Mouse (Mus musculus) neural tube, embryonic 15.5 days (tissue): ENCODE results near the gene Ppp1r12b. TPM values are rescaled to one million over a fixed set of nuclear protein-coding genes. Genes with fewer than 3 reads are reported as not detected.

Experiments used
- ATAC-seq: fragments of 200-750 bp; cut with Nextera tagmentation; 2 replicates; pipeline ENCODE4 v1.8.0; 2017; ENCODE audit warnings: mild to moderate bottlenecking, moderate TSS enrichment, moderate library complexity; ENCODE audit not compliant: low FRiP score
- H3K27ac ChIP-seq: fragments of 300-500 bp; sonication (generic); replicated peaks from 2 replicates; pipeline ENCODE4 v1.5.1; 2015; ENCODE audit warnings: mild to moderate bottlenecking, inconsistent platforms
- H3K27me3 ChIP-seq: fragments of 300-500 bp; sonication (generic); replicated peaks from 2 replicates; pipeline ENCODE4 v1.6.1; 2015; ENCODE audit warnings: inconsistent platforms
- H3K36me3 ChIP-seq: fragments of 300-500 bp; sonication (generic); 2 replicates; pipeline ENCODE4 v1.6.1; 2015; ENCODE audit warnings: inconsistent platforms
- H3K4me1 ChIP-seq: fragments of 300-500 bp; sonication (generic); 2 replicates; pipeline ENCODE4 v1.6.1; 2015; ENCODE audit warnings: inconsistent platforms
- H3K4me2 ChIP-seq: fragments of 300-500 bp; sonication (generic); 2 replicates; pipeline ENCODE4 v1.6.1; 2015; ENCODE audit warnings: inconsistent platforms, mild to moderate bottlenecking, moderate library complexity
- H3K4me3 ChIP-seq: fragments of 300-500 bp; sonication (generic); replicated peaks from 2 replicates; pipeline ENCODE4 v1.5.1; 2015; ENCODE audit warnings: mild to moderate bottlenecking, inconsistent platforms
- H3K9ac ChIP-seq: fragments of 300-500 bp; sonication (generic); replicated peaks from 2 replicates; pipeline ENCODE4 v1.6.1; 2015; ENCODE audit warnings: mild to moderate bottlenecking, inconsistent platforms
- H3K9me3 ChIP-seq: fragments of 300-500 bp; sonication (generic); replicated peaks from 2 replicates; pipeline ENCODE4 v1.6.1; 2016; ENCODE audit warnings: inconsistent platforms
- WGBS: fragments of 180-500 bp; shearing (Covaris S2); methylation state at CpG from one replicate; pipeline ENCODE4 v1.1.7; 2015; ENCODE audit warnings: mixed read lengths; 5-methylcytosine and 5-hydroxymethylcytosine counted together
- polyA plus RNA-seq: library from polyadenylated mRNA; unstranded; fragments of >200 nt; fragmentation: Nextera tagmentation; extraction: Ambion mirVana; gene quantifications from 2 replicates; pipeline ENCODE4 v1.2.1, GENCODE M21; 2015

Ppp1r12b gene
- polyA plus RNA-seq, 1 experiment from 2014 or later: 16.3 TPM

DNA sequence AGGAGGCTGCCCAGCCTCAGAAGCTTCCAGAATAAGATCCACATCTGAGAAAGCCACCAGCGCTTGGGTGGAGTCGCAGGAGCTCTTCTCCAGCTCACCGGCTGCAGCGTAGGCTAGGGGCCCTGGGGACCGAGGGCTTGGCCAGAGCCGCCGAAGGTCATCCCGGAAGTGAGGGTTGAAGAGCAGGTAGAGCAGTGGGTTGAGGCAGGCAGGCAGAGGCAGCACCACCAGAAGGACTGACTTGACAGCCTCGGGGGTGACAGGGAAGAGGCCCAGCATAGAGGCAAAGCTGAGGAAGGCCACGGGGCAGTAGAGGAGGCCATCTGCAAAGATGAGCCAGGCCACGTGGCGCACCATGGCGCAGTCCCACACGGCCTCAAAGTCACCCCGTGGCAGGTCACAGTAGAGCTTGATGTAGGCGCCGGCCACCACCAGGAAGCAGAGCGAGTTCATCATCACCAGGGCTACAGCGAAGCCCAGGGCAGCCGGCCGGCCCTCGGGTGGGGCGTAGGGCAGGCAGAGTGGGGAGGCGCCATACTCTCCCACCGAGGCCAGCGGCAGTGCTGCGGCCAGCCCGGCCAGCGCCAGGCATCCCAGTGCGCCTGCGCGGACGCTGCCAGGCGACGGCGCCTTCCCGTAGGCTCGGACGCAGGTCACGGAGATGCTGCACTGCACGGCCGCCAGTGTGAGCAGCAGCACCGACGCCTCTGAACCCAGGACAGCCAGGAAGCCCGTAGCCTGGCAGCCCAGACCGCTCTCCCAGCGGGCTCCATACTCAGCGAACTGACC, 31.6 kb upstream of the Ppp1r12b start:
- ATAC-seq: peak; percentile 82
- Histone ChIP-seq H3K4me2 (peak overlapping the region; percentile 67), H3K36me3 (no peaks in the 10 kb centered on the region), H3K27ac (0 out of 2 replicates have a peak overlapping the region, but pooled peaks have one; percentile 3), H3K27me3 (peaks cover 10% of the 10 kb centered on the region), H3K4me1 (peaks cover 9% of the 10 kb centered on the region; the same call in 1 of the 2 replicates), H3K9ac (peak overlapping the region; percentile 43), H3K4me3 (peak overlapping the region; percentile 43), H3K9me3 (no peaks in the 10 kb centered on the region)
- 28% methylated on average over 48 of the region's 48 CpGs for WGBS

- Histone ChIP-seq H3K9me3 (no peaks in the 10 kb centered on the region), H3K4me3 (no peak overlapping the region), H3K4me2 (no peak overlapping the region), H3K27ac (no peak overlapping the region), H3K9ac (no peak overlapping the region), H3K27me3 (no peaks in the 10 kb centered on the region), H3K4me1 (no peaks in the 10 kb centered on the region), H3K36me3 (no peaks in the 10 kb centered on the region; the same call in 1 of the 2 replicates)
- ATAC-seq: no peak
- WGBS: 73% methylated on average over 1 of the region's 1 CpGs
These were observed 17.2 kb upstream of the Ppp1r12b start for GRCm38 (mm10) chr1:134972920-134973319.

GRCm38 (mm10) chr1:134965430-134965829, 9.7 kb upstream of the Ppp1r12b start:
- no peaks in the 10 kb centered on the region for H3K27me3 ChIP-seq
- no peak overlapping the region for H3K9ac ChIP-seq
- H3K36me3 ChIP-seq: no peaks in the 10 kb centered on the region; the same call in 1 of the 2 replicates
- H3K9me3 ChIP-seq: no peaks in the 10 kb centered on the region
- no peak overlapping the region for H3K4me3 ChIP-seq
- no peak overlapping the region for H3K4me2 ChIP-seq
- no peak overlapping the region for H3K27ac ChIP-seq
- WGBS: 90% methylated on average over 2 of the region's 2 CpGs
- no peak for ATAC-seq
- peaks cover 13% of the 10 kb centered on the region for H3K4me1 ChIP-seq

DNA sequence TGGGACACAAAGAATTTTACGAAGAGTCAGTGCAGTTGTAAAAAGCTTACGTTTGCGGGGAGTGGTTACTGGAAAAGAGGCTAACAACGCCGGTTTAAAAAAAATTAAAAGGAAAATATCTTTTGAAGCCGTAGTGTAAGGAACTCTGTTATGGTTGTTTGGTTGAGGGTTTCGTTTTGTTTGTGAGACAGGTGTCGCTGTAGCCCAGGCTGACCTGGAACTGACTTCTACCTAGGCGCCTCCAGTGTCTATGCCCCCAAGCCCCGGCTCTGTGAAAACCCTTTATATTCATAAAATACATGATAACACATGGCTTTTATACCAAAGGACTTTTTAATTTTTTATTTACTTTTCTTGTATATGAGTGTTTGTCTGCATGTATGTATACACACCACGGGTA, 7.1 kb upstream of the Ppp1r12b start:
- Histone ChIP-seq H3K27ac (no peak overlapping the region), H3K4me2 (peak overlapping the region; percentile 77), H3K4me3 (peak overlapping the region; percentile 83), H3K27me3 (no peaks in the 10 kb centered on the region), H3K4me1 (peaks cover 13% of the 10 kb centered on the region), H3K36me3 (no peaks in the 10 kb centered on the region), H3K9ac (peak overlapping the region; percentile 67), H3K9me3 (no peaks in the 10 kb centered on the region)
- WGBS: 3% methylated on average over 11 of the region's 11 CpGs
- ATAC-seq: peak; percentile 77

DNA sequence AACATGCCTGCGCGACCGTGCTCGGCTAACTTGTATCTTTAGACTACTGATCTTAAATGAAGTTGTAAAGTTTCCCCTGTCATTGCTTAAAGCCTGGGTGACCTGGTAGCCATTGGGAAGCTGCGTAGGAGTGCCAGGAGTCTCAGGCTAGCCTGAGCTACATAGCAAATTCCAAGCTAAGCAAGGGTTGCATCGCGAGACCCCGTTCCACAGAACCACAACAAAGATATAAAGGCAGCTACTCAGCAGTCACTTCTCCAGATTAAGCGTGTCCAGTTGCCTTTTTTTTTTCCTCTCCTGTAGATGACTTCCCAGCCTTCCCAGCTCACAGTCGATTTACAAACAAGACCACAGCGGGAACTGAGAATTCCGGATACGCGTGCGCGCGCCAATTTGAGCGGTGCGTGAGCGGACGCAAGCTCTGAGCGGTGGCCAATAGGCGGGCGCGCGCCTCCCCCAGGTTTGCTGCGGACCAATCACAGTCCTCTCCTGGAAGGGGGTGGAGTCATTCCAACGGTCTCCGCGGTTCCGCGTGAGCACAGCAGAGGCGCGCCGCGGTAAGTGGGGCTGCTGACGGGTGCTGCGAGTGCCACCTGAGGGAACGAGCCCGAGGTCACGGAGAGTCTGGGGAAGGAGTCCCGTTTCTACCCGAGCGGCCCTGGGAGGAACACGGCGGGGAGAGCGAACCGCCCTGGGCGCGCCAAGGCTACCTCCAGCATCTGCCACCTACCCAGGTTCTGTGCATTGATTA, 6.5 kb upstream of the Ppp1r12b start, which contains the start of gene Ube2t:
Gene Ube2t (plus strand): TSS at position 513 of the 751 bp plus-strand sequence.
- no peak within 1 kb of the TSS for H3K27ac ChIP-seq
- H3K9me3 ChIP-seq: no peaks in the 10 kb centered on the region
- H3K27me3 ChIP-seq: no peaks in the 10 kb centered on the region
- peaks cover 13% of the 10 kb centered on the region for H3K4me1 ChIP-seq
- peak within 1 kb of the TSS; percentile 83 for H3K4me3 ChIP-seq
- WGBS: 2% methylated on average over 50 of the region's 50 CpGs
- peak; percentile 100 for ATAC-seq
- H3K36me3 ChIP-seq: no peaks in the 10 kb centered on the region
- peak within 1 kb of the TSS; percentile 77 for H3K4me2 ChIP-seq
- H3K9ac ChIP-seq: peak within 1 kb of the TSS; percentile 67

DNA sequence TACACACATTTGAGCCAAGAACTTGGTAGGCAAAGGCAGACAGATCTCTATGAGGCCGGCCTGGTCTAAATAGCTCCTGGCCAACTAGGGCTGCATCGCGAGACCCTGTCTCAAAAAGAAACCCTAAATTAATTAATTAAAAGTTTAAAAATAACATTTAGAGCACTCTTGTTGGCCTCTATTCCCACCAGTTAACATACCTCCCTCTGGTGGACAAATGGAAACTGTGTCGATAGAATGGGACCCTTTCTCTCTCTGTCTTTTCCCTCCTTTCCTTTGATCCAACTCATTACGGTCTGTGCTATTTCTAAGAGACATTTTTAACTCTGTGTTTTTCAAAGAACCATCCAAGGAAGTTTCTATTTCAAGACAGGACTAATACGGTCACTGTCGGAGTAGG, 4.9 kb upstream of the Ppp1r12b start:
- Histone ChIP-seq H3K27me3 (no peaks in the 10 kb centered on the region), H3K36me3 (no peaks in the 10 kb centered on the region), H3K4me3 (no peak overlapping the region), H3K9me3 (no peaks in the 10 kb centered on the region), H3K4me1 (peaks cover 13% of the 10 kb centered on the region), H3K4me2 (no peak overlapping the region), H3K9ac (no peak overlapping the region), H3K27ac (no peak overlapping the region)
- no peak for ATAC-seq
- WGBS: 70% methylated on average over 7 of the region's 7 CpGs

GRCm38 (mm10) chr1:134955050-134955636, 599 bp downstream of the Ppp1r12b start:
- Histone ChIP-seq H3K4me3 (peak overlapping the region; percentile 92), H3K9ac (peak overlapping the region; percentile 88), H3K27me3 (no peaks in the 10 kb centered on the region), H3K4me1 (peaks cover 17% of the 10 kb centered on the region), H3K9me3 (no peaks in the 10 kb centered on the region), H3K4me2 (peak overlapping the region; percentile 79), H3K36me3 (no peaks in the 10 kb centered on the region; the same call in 1 of the 2 replicates), H3K27ac (peak overlapping the region; percentile 96)
- 4% methylated on average over 16 of the region's 16 CpGs for WGBS
- ATAC-seq: no peak; the same call in none of the 2 replicates

DNA sequence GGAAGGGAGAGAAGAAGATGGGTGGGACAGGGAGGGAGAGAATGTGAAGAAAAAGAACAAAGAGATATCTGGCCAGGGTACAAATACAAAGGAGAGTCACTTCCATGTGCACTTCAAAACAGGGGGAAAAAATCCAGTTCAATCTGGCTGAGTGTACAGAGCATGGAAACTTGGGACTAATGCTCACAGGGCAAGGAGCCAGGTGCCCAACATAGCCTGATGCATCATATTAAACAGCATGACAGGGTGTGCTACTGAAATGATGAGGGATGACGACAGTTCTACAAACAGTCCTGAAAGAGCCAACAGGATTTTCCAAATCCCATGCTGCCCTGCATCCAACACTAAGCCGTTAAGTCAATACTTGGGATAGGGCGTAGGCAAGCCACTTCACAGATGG, 5.8 kb downstream of the Ppp1r12b start:
- 87% methylated on average over 3 of the region's 3 CpGs for WGBS
- no peak overlapping the region for H3K4me2 ChIP-seq
- H3K36me3 ChIP-seq: no peaks in the 10 kb centered on the region; the same call in 1 of the 2 replicates
- no peak for ATAC-seq
- H3K4me3 ChIP-seq: no peak overlapping the region
- H3K9me3 ChIP-seq: no peaks in the 10 kb centered on the region
- no peaks in the 10 kb centered on the region for H3K27me3 ChIP-seq
- no peak overlapping the region for H3K27ac ChIP-seq
- peaks cover 14% of the 10 kb centered on the region for H3K4me1 ChIP-seq
- no peak overlapping the region for H3K9ac ChIP-seq

DNA sequence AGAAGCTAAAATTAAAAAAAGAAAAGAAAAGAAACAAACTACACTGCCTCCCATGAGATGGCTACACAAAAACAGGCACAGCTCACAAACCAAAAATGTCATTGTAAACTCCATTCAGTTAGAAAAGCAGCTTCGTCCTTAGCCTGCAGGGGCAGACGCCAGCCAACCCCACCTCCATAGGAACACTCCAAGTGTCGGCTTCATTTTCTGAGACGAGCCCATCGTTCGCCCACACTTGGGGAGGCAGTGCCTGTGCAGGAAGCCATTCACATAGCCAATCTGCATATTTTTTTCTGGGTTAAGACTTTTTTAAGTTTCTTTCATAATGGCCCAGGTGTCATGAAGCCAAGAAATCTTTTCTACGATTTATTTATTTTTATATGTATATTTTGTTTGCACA, 8.2 kb downstream of the Ppp1r12b start:
- Histone ChIP-seq H3K4me3 (no peak overlapping the region), H3K9me3 (no peaks in the 10 kb centered on the region), H3K27me3 (no peaks in the 10 kb centered on the region), H3K27ac (no peak overlapping the region), H3K4me1 (no peaks in the 10 kb centered on the region), H3K4me2 (no peak overlapping the region), H3K9ac (no peak overlapping the region), H3K36me3 (no peaks in the 10 kb centered on the region; the same call in 1 of the 2 replicates)
- WGBS: 88% methylated on average over 7 of the region's 7 CpGs
- ATAC-seq: no peak

DNA sequence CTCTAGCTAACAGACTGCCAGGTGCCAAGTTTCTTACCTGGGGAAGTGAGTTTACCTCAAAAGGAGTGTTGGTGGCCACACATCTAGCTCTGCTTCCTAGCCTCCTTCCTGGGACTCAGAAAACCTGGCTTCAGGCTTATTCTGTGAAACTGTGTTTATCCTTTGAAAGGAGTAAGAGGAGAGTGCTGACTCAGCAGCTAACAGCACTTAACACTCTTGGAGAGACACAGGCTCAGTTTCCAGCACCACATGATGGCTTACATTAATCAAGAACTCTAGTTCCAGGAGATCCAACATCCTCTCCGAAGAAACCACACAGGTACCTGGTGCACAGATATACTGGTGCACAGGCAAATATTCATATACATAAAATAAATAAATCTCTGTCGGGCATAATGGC, 12.8 kb downstream of the Ppp1r12b start:
- H3K4me3 ChIP-seq: no peak overlapping the region
- H3K36me3 ChIP-seq: no peaks in the 10 kb centered on the region
- no peaks in the 10 kb centered on the region for H3K27me3 ChIP-seq
- no peak overlapping the region for H3K9ac ChIP-seq
- ATAC-seq: no peak
- peaks cover 7% of the 10 kb centered on the region; the same call in 1 of the 2 replicates for H3K4me1 ChIP-seq
- H3K4me2 ChIP-seq: no peak overlapping the region
- 93% methylated on average over 2 of the region's 2 CpGs for WGBS
- no peaks in the 10 kb centered on the region for H3K9me3 ChIP-seq
- H3K27ac ChIP-seq: no peak overlapping the region

GRCm38 (mm10) chr1:134940863-134941262, 14.9 kb downstream of the Ppp1r12b start:
- no peak for ATAC-seq
- no peak overlapping the region for H3K4me2 ChIP-seq
- H3K9me3 ChIP-seq: no peaks in the 10 kb centered on the region
- H3K4me1 ChIP-seq: peaks cover 7% of the 10 kb centered on the region; the same call in 1 of the 2 replicates
- no peaks in the 10 kb centered on the region for H3K36me3 ChIP-seq
- WGBS: 37% methylated on average over 4 of the region's 4 CpGs
- H3K9ac ChIP-seq: no peak overlapping the region
- no peak overlapping the region for H3K27ac ChIP-seq
- H3K27me3 ChIP-seq: no peaks in the 10 kb centered on the region
- H3K4me3 ChIP-seq: no peak overlapping the region
